Mouse (Mus musculus): ENCODE data around the gene Spp1.
A peak's percentile ranks its signal among the peaks of the same experiment; 100 is the strongest.
"Not testable (repeated sequence)": the region's sequence is repeated elsewhere in the genome, so short reads cannot be mapped to it uniquely, and the experiment has no call there.

The Spp1 gene

DNA sequence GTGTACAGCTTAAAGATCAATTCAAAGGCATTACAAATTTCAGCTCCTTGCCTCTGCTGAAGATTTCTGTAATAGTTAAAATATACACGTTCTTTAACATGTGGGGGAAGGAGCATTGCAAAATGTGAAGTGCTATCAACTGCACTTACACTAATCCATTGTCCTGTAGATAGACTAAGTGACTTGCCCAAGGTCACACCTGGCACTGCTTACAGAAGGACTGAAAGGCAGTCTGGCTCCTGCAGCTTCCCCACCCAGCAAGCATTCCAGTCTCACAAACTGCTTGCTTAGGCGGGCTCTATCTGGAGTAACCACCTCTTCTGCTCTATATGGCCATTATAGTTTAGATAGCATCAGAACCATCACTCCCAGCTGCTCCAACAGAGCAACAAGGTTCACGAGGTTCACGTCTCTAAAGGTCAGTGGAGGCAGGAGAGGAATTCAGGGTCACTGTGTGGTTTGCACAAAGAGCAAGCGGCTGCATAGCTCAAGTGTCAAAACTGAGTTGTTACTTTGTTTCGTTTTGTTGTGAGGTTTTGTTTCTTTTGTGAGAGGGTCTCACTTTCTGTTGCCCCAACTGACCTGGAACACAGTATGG lies 851 bp upstream of the Spp1 start:
- DNase-seq (ENCODE audit: low spot score): no peak

GRCm38 (mm10) chr5:104436406-104437076 lies 1.6 kb downstream of the Spp1 start:
- no peak for DNase-seq (ENCODE audit: low spot score)

DNA sequence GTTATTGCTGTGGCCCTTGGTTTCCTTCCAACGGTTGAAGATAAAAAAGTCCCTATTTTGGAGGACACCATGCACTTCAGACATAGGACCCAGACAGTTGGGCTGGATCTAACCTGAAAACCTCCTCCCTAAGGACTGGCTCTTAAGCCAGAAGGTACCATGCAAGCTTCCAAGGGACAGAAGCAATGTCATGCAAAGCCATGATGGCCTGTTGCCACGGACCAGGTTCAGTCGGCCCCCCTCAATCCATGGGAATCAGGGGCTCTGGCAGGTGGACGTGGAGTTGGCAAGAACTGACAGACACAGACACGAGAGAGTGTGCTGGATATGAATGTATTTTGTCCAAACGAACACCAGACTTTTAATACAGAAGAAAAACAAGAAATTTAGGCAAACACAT lies 7.5 kb downstream of the Spp1 start:
- no peak for DNase-seq (ENCODE audit: low spot score)

DNA sequence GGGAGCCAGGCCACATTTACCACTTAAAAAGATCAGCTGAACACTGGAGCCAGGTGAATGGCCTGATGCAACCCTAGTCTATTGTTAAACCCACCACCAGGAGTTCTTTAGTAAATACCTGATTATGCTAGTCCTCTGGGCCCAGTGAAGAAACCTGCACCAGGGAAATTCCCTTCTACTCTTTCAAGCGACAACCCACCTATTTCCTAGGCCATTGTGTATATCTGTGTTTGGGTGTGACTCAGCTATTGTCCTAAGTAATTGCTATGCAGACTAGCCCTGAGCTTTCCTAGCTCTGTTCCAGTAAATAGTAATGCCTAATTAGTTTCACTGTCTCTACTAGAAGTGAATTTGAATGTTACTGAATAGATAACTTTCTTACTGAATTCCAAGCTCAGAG lies 7.9 kb downstream of the Spp1 start:
- DNase-seq (ENCODE audit: low spot score): no peak

GRCm38 (mm10) chr5:104446156-104446555 lies 11.2 kb downstream of the Spp1 start:
- peak; percentile 82 for DNase-seq (ENCODE audit: low spot score)

- not testable (repeated sequence) for DNase-seq (ENCODE audit: low spot score)
Measured at GRCm38 (mm10) chr5:104448346-104448745, 13.4 kb downstream of the Spp1 start.

DNA sequence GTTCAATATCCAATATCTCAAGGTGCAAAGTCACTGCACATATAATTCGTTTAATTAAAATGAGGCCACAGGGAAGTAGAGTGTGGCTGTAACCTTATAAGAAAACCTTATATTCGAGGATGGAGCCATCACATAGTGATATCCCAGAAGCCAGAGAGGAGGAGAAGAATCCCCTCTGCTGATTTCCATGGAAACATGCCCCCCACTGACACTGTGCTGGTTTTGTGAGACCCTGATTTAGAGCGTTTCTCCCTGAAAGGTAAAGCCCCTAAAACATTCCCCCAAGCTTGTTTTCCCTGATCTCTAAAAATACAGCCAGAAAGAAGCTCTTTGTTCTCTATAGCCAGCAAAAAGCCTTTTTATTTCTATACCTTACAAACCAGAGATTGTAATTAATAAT lies 14.6 kb downstream of the Spp1 start:
- no peak for DNase-seq (ENCODE audit: low spot score)

GRCm38 (mm10) chr5:104453075-104453474 lies 18.2 kb downstream of the Spp1 start:
- no peak for DNase-seq (ENCODE audit: low spot score)

GRCm38 (mm10) chr5:104454564-104454963 lies 19.6 kb downstream of the Spp1 start:
- no peak for DNase-seq (ENCODE audit: low spot score)

- peak; percentile 63 for DNase-seq (ENCODE audit: low spot score)
Measured at GRCm38 (mm10) chr5:104458832-104459705, 24.2 kb downstream of the Spp1 start, which contains the start of gene Pkd2. Gene Pkd2, plus strand, starts transcription at chr5:104459450.

GRCm38 (mm10) chr5:104459706-104460455 lies 25.0 kb downstream of the Spp1 start:
- peak; percentile 71 for DNase-seq (ENCODE audit: low spot score)

GRCm38 (mm10) chr5:104460456-104460838 lies 25.5 kb downstream of the Spp1 start:
- no peak for DNase-seq (ENCODE audit: low spot score)

- DNase-seq (ENCODE audit: low spot score): no peak
Measured at GRCm38 (mm10) chr5:104460856-104461255, 25.9 kb downstream of the Spp1 start.

DNA sequence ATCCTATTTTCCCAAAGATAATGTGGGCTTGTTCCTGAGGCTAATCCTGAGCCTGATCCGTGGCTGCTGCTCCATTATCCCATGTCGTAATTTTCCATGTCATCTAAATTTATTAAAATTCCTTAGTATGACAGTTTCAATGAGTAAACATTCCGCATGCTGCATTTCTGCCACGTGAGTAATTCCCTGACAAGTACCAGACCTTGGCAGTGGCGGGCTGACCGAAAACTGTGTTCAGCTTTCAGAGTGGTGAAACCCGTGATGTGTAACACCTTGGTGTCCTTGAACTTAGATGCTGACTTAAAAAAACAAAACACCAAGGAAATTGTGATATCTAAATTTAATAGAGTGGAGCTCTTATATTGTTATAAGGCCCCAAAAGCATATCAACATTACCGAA lies 30.4 kb downstream of the Spp1 start:
- DNase-seq (ENCODE audit: low spot score): no peak

DNA sequence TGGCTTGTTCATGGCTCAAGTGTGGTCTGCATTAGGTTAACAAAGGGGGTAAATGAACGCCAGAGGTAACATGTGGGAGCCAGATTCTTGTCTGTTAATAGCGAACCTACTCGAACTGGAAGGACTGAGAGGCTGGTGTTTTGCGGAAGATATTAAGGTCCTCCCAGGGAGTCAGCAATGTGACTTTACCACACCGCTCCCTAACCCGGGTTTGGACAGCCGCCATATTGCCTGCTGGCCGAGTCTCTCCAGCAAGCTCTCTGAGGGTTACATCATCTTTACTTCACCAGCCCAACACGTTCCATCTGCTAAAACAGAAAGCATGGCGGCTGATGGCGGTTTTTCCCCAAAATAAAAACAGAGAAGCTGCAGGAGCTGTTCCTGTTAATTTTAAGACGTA lies 30.8 kb downstream of the Spp1 start:
- DNase-seq (ENCODE audit: low spot score): peak; percentile 33

GRCm38 (mm10) chr5:104466816-104467215 lies 31.9 kb downstream of the Spp1 start:
- no peak for DNase-seq (ENCODE audit: low spot score)

DNA sequence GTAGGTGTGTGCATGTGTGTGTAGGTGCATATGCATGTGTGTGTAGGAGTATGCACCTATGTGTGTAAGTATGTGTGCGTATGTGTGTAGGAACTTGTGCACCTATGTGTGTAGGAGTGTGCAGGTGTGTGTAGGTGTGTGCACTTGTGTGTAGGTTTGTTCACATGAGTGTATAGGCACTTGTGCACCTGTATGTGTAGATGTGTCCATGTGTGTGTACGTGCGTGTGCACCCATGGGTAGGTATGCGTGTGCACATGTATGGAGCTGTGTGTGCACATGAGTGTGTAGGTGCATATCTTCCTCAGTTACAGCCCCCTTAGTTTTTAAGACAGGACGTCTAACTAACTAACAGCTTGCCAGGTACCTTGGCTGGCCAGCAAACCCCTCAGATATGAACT lies 33.7 kb downstream of the Spp1 start:
- DNase-seq (ENCODE audit: low spot score): no peak

- no peak for DNase-seq (ENCODE audit: low spot score)
Measured at GRCm38 (mm10) chr5:104470981-104471391, 36.1 kb downstream of the Spp1 start.

DNA sequence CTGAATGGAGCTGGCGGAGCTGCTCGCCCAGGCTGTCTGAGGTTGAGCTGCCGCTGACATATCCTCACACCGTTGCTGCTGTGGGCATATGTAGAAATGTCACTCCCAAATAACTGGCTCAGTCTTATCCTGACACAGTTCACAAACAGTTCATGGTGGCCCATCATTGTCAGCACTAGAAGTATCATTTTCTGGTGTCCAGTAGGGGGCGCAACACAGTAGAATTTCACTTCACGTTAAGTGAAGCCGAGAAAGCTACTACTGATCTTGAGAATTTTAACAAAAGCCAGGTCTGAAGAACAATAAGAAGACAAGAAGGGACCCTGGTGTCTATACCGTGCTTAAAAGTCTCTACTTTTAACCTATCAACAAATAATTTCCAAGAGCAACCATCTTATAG lies 37.5 kb downstream of the Spp1 start:
- DNase-seq (ENCODE audit: low spot score): no peak

GRCm38 (mm10) chr5:104480367-104480766 lies 45.4 kb downstream of the Spp1 start:
- no peak for DNase-seq (ENCODE audit: low spot score)

- DNase-seq (ENCODE audit: low spot score): no peak
Measured at GRCm38 (mm10) chr5:104482856-104483255, 47.9 kb downstream of the Spp1 start.
